Comparison of ENCODE assay signal across 14 mouse cellular contexts in the genomic region with DNA sequence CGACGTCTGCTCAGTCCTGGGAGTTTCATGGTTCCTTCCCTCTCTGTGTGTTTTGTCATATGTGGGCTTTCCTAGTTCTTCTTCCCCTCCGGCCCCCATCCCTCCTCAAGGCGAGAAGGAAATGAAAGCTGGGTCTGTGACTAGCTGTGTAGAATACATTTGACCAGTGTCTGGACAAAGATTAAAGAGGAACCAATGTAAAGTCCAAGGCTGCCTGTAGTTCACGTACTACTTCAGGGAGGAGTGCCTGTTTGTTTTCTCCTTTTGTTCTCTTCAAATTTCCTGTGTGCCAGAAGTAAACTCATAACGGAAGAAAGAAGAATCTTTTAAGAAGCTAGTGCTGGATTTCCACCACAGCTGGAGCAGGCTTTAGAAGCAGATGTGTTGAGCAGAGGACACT. TPM values are rescaled to one million over a fixed set of nuclear protein-coding genes. Genes with fewer than 3 reads are reported as not detected.
DNase-seq lines count a peak whose midpoint lies in the region; ATAC-seq lines count a peak whose summit lies in the region.
"Had no signal": no experiment of that assay in that cellular context is flagged by ENCODE, and none has a peak within 500 bp of the region (broad histone marks: within the 10 kb centered on the region; RNA-seq: fewer than 3 reads in every experiment).

No protein-coding gene starts in this region.

- no peak for ATAC-seq in kidney, embryonic 15.5 days (replicated peaks; ENCODE audit: low FRiP score)
- ATAC-seq in megakaryocyte progenitor cell, adult 5-6 weeks (replicated peaks; ENCODE audit: poor library complexity): peak; percentile 90
- no peak for ATAC-seq in midbrain, embryonic 13.5 days
- no peak for ATAC-seq in midbrain, embryonic 15.5 days (replicated peaks)

- no peak overlapping the region for H3K27ac ChIP-seq in kidney, embryonic 15.5 days
- no peak overlapping the region for H3K27ac ChIP-seq in midbrain, embryonic 13.5 days
- no peak overlapping the region for H3K27ac ChIP-seq in midbrain, embryonic 15.5 days
- H3K27ac ChIP-seq: hindbrain, embryonic 12.5 days; left cerebral cortex, adult 2 months; liver, embryonic 15.5 days; stomach, embryonic 15.5 days had no signal

- H3K36me3 ChIP-seq in kidney, embryonic 15.5 days: no peaks in the 10 kb centered on the region
- H3K36me3 ChIP-seq in midbrain, embryonic 13.5 days: no peaks in the 10 kb centered on the region
- H3K36me3 ChIP-seq in midbrain, embryonic 15.5 days (replicated peaks): no peaks in the 10 kb centered on the region
- H3K36me3 ChIP-seq: hindbrain, embryonic 12.5 days; liver, embryonic 15.5 days; stomach, embryonic 15.5 days had no signal

- H3K4me1 ChIP-seq in kidney, embryonic 15.5 days: no peaks in the 10 kb centered on the region
- H3K4me1 ChIP-seq in midbrain, embryonic 13.5 days (replicated peaks): no peaks in the 10 kb centered on the region
- no peaks in the 10 kb centered on the region for H3K4me1 ChIP-seq in midbrain, embryonic 15.5 days
- H3K4me1 ChIP-seq: hindbrain, embryonic 12.5 days; liver, embryonic 15.5 days; stomach, embryonic 15.5 days had no signal

- H3K9me3 ChIP-seq in kidney, embryonic 15.5 days (replicated peaks): no peaks in the 10 kb centered on the region
- H3K9me3 ChIP-seq in midbrain, embryonic 13.5 days: no peaks in the 10 kb centered on the region
- H3K9me3 ChIP-seq in midbrain, embryonic 15.5 days: no peaks in the 10 kb centered on the region
- H3K9me3 ChIP-seq: hindbrain, embryonic 12.5 days; liver, embryonic 15.5 days; stomach, embryonic 15.5 days had no signal

- WGBS in kidney, embryonic 15.5 days: 55% methylated on average over 6 of the region's 6 CpGs
- 70% methylated on average over 6 of the region's 6 CpGs for WGBS in midbrain, embryonic 13.5 days
- WGBS in midbrain, embryonic 15.5 days: 59% methylated on average over 6 of the region's 6 CpGs

- peak; percentile 5 for DNase-seq in kidney, adult 9 months
- peak; percentile 35 to 43 for DNase-seq in spleen, postnatal 36 days (ENCODE audit: low spot score in 2 of 2)
- no peak for DNase-seq in spleen, postnatal 14 days (ENCODE audit: low spot score in 2 of 2)
- DNase-seq: gastrocnemius, postnatal 36 days; kidney, postnatal 14 days had no signal

- H3K4me3 ChIP-seq in kidney, embryonic 15.5 days (replicated peaks): no peak overlapping the region
- H3K4me3 ChIP-seq in midbrain, embryonic 13.5 days (replicated peaks): no peak overlapping the region
- H3K4me3 ChIP-seq in midbrain, embryonic 15.5 days: no peak overlapping the region
- H3K4me3 ChIP-seq: hindbrain, embryonic 12.5 days; left cerebral cortex, adult 2 months; liver, embryonic 15.5 days; myocyte; stomach, embryonic 15.5 days had no signal

- no peak overlapping the region for H3K4me2 ChIP-seq in kidney, embryonic 15.5 days
- no peak overlapping the region for H3K4me2 ChIP-seq in midbrain, embryonic 13.5 days (replicated peaks)
- no peak overlapping the region for H3K4me2 ChIP-seq in midbrain, embryonic 15.5 days
- H3K4me2 ChIP-seq: hindbrain, embryonic 12.5 days; liver, embryonic 15.5 days; stomach, embryonic 15.5 days had no signal

- H3K9ac ChIP-seq in kidney, embryonic 15.5 days: no peak overlapping the region
- H3K9ac ChIP-seq in midbrain, embryonic 13.5 days (replicated peaks): no peak overlapping the region
- H3K9ac ChIP-seq in midbrain, embryonic 15.5 days: no peak overlapping the region
- H3K9ac ChIP-seq: hindbrain, embryonic 12.5 days; liver, embryonic 15.5 days; stomach, embryonic 15.5 days had no signal

- no peaks in the 10 kb centered on the region for H3K27me3 ChIP-seq in kidney, embryonic 15.5 days
- no peaks in the 10 kb centered on the region for H3K27me3 ChIP-seq in midbrain, embryonic 13.5 days
- H3K27me3 ChIP-seq in midbrain, embryonic 15.5 days (replicated peaks): no peaks in the 10 kb centered on the region
- H3K27me3 ChIP-seq: hindbrain, embryonic 12.5 days; liver, embryonic 15.5 days; stomach, embryonic 15.5 days had no signal

RNA-seq across cellular contexts. Expression of gene Cxcr6, which starts 36.7 kb away (rescaled TPM):
- polyA plus RNA-seq in kidney, embryonic 15.5 days (2015; fragmentation: Nextera tagmentation; extraction: Ambion mirVana): 0.29 TPM in 1 of 2 replicates, not detected in the other
- not detected in 2 replicates for total RNA-seq in megakaryocyte progenitor cell, adult 5-6 weeks (2015)
- total RNA-seq in megakaryocyte progenitor cell, adult 5-6 weeks (2017): 0.21 TPM in 1 of 2 replicates, not detected in the other
- 0.21 and 0.22 TPM in 2 replicates for polyA plus RNA-seq in midbrain, embryonic 13.5 days (2015; fragmentation: Nextera tagmentation; extraction: Ambion mirVana)
- polyA plus RNA-seq in midbrain, embryonic 15.5 days (2015; fragmentation: Nextera tagmentation; extraction: Ambion mirVana): 0.19 and 0.23 TPM in 2 replicates
- total RNA-seq: gastrocnemius, postnatal 36 days; left cerebral cortex, adult 2 months had no signal

RNA-seq across cellular contexts. Expression of gene Lztfl1, which starts 52.0 kb away (rescaled TPM):
- 47.6 and 56.0 TPM in 2 replicates for polyA plus RNA-seq in kidney, embryonic 15.5 days (2015; fragmentation: Nextera tagmentation; extraction: Ambion mirVana)
- total RNA-seq in megakaryocyte progenitor cell, adult 5-6 weeks (2015): 38.1 and 44.1 TPM in 2 replicates
- total RNA-seq in megakaryocyte progenitor cell, adult 5-6 weeks (2017): 33.5 and 41.1 TPM in 2 replicates
- 51.2 and 52.2 TPM in 2 replicates for polyA plus RNA-seq in midbrain, embryonic 13.5 days (2015; fragmentation: Nextera tagmentation; extraction: Ambion mirVana)
- 42.8 and 45.2 TPM in 2 replicates for polyA plus RNA-seq in midbrain, embryonic 15.5 days (2015; fragmentation: Nextera tagmentation; extraction: Ambion mirVana)

Comparison
In these comparisons a context has a peak if more than half of its experiments do, and no peak if none do; other contexts are left out.
1. DNase-seq: peak in kidney, adult 9 months (single experiment) and spleen, postnatal 36 days (2 of 2); none in spleen, postnatal 14 days (0 of 2).